Mouse (Mus musculus) midbrain, embryonic 15.5 days (tissue): ENCODE data around the gene Nfkbid. TPM values are rescaled to one million over a fixed set of nuclear protein-coding genes. Genes with fewer than 3 reads are reported as not detected.

Source experiments
- ATAC-seq: fragments of 200-750 bp; cut with Nextera tagmentation; replicated peaks from 2 replicates; pipeline ENCODE4 v1.8.0; 2017; ENCODE audit warnings: moderate TSS enrichment
- H3K27ac ChIP-seq: fragments of 300-500 bp; sonication (generic); 2 replicates; pipeline ENCODE4 v1.5.1; 2015; ENCODE audit warnings: mild to moderate bottlenecking, inconsistent platforms
- H3K27me3 ChIP-seq: fragments of 300-500 bp; sonication (generic); replicated peaks from 2 replicates; pipeline ENCODE4 v1.6.1; 2015; ENCODE audit warnings: inconsistent platforms
- H3K36me3 ChIP-seq: fragments of 300-500 bp; sonication (generic); replicated peaks from 2 replicates; pipeline ENCODE4 v1.6.1; 2015; ENCODE audit warnings: inconsistent platforms
- H3K4me1 ChIP-seq: fragments of 300-500 bp; sonication (generic); 2 replicates; pipeline ENCODE4 v1.6.1; 2015; ENCODE audit warnings: inconsistent platforms
- H3K4me2 ChIP-seq: fragments of 300-500 bp; sonication (generic); 2 replicates; pipeline ENCODE4 v1.6.1; 2015; ENCODE audit warnings: inconsistent platforms, mild to moderate bottlenecking, moderate library complexity
- H3K4me3 ChIP-seq: fragments of 300-500 bp; sonication (generic); 2 replicates; pipeline ENCODE4 v1.5.1; 2015; ENCODE audit warnings: mild to moderate bottlenecking, inconsistent platforms
- H3K9ac ChIP-seq: fragments of 300-500 bp; sonication (generic); 2 replicates; pipeline ENCODE4 v1.6.1; 2015; ENCODE audit warnings: mild to moderate bottlenecking, inconsistent platforms
- H3K9me3 ChIP-seq: fragments of 300-500 bp; sonication (generic); 2 replicates; pipeline ENCODE4 v1.6.1; 2016; ENCODE audit warnings: inconsistent platforms
- WGBS: fragments of 180-500 bp; shearing (Covaris S2); methylation state at CpG from one replicate; pipeline ENCODE4 v1.1.7; 2015; ENCODE audit warnings: mixed read lengths; 5-methylcytosine and 5-hydroxymethylcytosine counted together
- polyA plus RNA-seq: library from polyadenylated mRNA; unstranded; fragments of >200 nt; fragmentation: Nextera tagmentation; extraction: Ambion mirVana; gene quantifications from 2 replicates; pipeline ENCODE4 v1.2.1, GENCODE M21; 2015

Gene Nfkbid
- polyA plus RNA-seq, 1 experiment from 2014 or later, result 2.8 TPM

DNA sequence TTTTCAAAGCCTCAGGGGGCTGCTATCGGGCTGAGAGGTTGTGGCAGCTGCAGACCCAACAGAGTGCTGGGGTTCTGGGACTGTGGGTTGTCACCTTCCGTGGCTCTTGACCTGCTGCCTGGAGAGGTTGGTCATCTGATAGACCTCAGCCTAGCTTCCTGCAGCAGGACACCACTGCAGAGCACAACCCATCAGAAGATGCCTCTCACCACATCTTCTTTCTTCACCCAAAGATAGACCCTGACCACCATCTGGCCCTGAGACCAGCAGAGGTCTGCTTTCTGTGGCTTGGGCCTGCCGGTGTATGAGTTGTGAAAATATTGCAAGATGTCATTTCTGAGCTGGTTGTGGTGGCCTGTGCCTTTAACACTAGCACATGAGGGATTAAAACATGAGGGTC, 10.5 kb upstream of the Nfkbid start:
- Histone ChIP-seq H3K9me3 (no peaks in the 10 kb centered on the region), H3K9ac (no peak overlapping the region), H3K4me1 (no peaks in the 10 kb centered on the region), H3K36me3 (no peaks in the 10 kb centered on the region), H3K4me3 (no peak overlapping the region), H3K27ac (no peak overlapping the region), H3K27me3 (no peaks in the 10 kb centered on the region; the same call in 1 of the 2 replicates), H3K4me2 (no peak overlapping the region)
- ATAC-seq, result no peak
- WGBS, result 78% methylated on average over 3 of the region's 3 CpGs

DNA sequence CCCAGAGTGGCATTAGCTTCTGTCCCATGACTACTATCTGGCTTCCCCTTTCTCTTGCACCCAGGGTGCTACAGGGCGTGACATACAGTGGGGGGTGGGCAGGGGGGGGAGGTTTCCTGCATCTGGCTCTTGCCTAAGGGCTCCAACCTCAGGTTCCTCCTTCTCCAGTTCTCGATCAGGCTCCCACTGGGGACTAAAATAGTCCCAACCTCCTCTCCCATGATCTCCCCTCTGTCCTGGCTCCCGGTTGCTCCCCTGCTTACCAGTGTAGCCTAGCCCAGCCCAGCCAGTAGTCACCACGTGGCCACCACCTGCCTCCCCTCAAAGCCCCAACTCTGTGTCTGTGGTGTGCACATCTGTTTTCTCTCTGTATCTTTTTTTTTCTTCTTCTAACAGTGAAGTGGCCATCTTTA, 8.8 kb upstream of the Nfkbid start:
- Histone ChIP-seq H3K9ac (no peak overlapping the region), H3K4me2 (no peak overlapping the region), H3K36me3 (no peaks in the 10 kb centered on the region), H3K9me3 (no peaks in the 10 kb centered on the region), H3K27me3 (no peaks in the 10 kb centered on the region; the same call in 1 of the 2 replicates), H3K4me3 (no peak overlapping the region), H3K4me1 (no peaks in the 10 kb centered on the region), H3K27ac (no peak overlapping the region)
- WGBS, result 63% methylated on average over 4 of the region's 4 CpGs
- ATAC-seq, result no peak

DNA sequence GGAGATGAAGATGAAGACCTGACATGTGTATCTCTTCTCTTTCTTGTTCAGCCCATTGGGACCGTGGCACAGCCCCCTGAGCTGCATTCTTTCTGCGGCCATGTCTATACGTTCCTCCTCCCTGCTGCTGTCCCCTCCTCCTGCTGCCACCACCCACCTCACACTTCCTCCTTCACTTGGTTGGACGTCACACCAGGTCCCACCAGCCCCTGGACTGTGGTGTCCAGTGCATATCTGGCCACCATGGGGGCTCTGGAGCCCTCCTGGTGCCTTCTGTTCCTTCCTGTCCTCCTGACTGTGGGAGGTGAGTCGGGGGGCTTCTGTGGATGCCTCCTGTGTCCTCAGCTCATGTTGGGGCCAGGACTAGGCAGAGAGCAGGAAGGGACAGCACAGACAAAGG, 7.9 kb upstream of the Nfkbid start, which contains the start of gene Tyrobp:
Gene Tyrobp, plus strand, starts transcription at position 165 of the 400 bp plus-strand sequence.
- Histone ChIP-seq H3K27ac (no peak within 1 kb of the TSS), H3K4me2 (no peak within 1 kb of the TSS), H3K9me3 (no peaks in the 10 kb centered on the region), H3K36me3 (no peaks in the 10 kb centered on the region), H3K27me3 (no peaks in the 10 kb centered on the region; the same call in 1 of the 2 replicates), H3K4me1 (no peaks in the 10 kb centered on the region), H3K9ac (no peak within 1 kb of the TSS), H3K4me3 (no peak within 1 kb of the TSS)
- WGBS, result 74% methylated on average over 5 of the region's 5 CpGs
- ATAC-seq, result no peak

DNA sequence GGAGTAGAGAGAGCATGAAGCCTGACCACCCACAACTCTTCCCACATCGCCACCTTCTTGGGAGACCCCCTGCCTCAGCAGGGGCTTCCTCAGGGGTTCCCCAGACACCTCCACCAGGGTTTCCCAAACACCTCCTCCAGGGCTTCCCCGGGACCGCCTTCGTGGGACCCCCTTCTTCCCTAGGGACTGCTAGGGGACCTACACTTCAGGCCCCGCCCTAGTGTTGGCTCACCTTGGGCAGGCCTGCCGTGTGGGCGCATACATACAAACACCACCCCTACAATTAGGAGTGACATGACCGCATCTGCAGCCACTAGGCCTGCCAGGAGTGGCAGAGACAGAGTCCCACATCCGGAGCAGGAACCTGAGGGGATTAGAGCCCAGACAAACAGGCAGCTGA, 3.7 kb upstream of the Nfkbid start:
- Histone ChIP-seq H3K36me3 (no peaks in the 10 kb centered on the region), H3K27ac (no peak overlapping the region), H3K27me3 (no peaks in the 10 kb centered on the region), H3K4me2 (no peak overlapping the region), H3K9ac (no peak overlapping the region), H3K9me3 (no peaks in the 10 kb centered on the region), H3K4me1 (peaks cover 11% of the 10 kb centered on the region), H3K4me3 (no peak overlapping the region)
- WGBS, result 81% methylated on average over 9 of the region's 9 CpGs
- no peak for ATAC-seq

DNA sequence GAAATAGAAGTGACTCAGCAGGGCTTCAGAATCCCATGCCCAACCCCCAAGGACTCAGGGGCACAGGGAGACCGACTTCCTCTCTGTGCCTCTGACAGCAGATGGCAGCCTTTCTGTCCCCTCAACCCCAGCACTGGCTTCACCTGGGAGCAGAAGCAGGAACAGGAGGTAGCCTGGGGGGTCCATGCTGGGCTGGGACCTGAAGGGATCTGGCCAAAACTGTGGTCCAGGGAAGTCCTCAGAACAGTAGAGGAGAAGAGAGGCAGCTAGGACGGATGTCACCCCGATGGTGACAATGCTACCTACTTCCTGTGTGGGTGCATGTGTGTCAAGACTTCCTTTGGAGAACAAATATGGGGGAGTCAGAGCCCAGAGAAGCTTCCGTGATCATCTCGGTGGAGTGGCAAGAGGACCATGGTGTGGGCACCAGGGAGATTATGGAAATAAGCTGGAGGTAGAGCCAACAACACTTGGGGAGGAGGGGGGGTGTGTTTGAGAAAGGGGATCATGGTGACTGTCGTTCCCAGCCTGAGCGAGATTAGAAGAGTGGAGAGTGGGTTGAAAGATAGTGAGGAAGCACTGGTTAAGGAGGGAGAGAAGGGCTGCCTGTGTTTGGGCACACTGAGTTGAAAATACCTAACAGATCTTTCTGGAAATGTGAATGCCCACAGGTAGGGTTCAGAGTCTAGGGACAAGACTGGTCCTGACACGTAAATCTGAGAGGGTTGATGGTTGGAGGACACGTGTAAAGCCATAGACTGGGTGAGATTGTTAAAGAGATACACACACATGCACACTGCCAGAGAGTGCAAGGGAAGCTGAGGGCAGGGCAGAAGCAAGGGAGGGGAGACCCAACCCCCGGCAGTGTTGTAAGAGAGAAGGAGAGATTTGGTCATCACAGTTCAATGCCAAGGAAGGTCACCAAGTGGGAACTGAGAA, 1.7 kb upstream of the Nfkbid start, which contains the start of gene Hcst:
Gene Hcst, minus strand, starts transcription at position 294 of the 939 bp plus-strand sequence.
- ATAC-seq, result no peak
- 75% methylated on average over 10 of the region's 10 CpGs for WGBS
- Histone ChIP-seq H3K9me3 (no peaks in the 10 kb centered on the region), H3K9ac (no peak within 1 kb of the TSS), H3K27ac (no peak within 1 kb of the TSS), H3K36me3 (no peaks in the 10 kb centered on the region), H3K4me2 (no peak within 1 kb of the TSS), H3K4me1 (peaks cover 18% of the 10 kb centered on the region), H3K27me3 (no peaks in the 10 kb centered on the region), H3K4me3 (no peak within 1 kb of the TSS)

DNA sequence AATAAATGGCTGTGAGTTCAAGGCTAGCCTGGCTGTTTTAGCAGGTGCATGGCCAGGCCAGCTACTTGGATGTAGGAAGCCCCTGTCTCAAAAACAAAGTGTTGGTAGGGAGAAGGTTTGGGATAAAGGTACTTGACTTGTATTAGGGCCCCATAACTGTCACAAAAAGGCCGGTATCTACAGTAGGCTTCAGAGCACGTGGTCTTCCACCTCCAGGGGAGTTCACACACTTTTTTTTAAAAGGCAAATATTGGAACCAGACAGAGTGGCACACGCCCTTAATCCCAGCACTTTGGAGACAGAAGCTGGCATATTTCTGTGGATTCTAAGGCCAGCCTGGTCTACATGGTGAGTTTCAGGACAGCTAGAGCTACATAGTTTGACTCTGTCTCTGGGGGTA, 859 bp upstream of the Nfkbid start:
- H3K27ac ChIP-seq, result no peak overlapping the region
- 90% methylated on average over 3 of the region's 3 CpGs for WGBS
- no peak for ATAC-seq
- no peaks in the 10 kb centered on the region for H3K9me3 ChIP-seq
- H3K4me3 ChIP-seq, result no peak overlapping the region
- H3K4me1 ChIP-seq, result peaks cover 18% of the 10 kb centered on the region
- 0 out of 2 replicates have a peak overlapping the region, but pooled peaks have one; percentile 95 for H3K4me2 ChIP-seq
- H3K36me3 ChIP-seq, result no peaks in the 10 kb centered on the region
- H3K27me3 ChIP-seq, result no peaks in the 10 kb centered on the region
- no peak overlapping the region for H3K9ac ChIP-seq

DNA sequence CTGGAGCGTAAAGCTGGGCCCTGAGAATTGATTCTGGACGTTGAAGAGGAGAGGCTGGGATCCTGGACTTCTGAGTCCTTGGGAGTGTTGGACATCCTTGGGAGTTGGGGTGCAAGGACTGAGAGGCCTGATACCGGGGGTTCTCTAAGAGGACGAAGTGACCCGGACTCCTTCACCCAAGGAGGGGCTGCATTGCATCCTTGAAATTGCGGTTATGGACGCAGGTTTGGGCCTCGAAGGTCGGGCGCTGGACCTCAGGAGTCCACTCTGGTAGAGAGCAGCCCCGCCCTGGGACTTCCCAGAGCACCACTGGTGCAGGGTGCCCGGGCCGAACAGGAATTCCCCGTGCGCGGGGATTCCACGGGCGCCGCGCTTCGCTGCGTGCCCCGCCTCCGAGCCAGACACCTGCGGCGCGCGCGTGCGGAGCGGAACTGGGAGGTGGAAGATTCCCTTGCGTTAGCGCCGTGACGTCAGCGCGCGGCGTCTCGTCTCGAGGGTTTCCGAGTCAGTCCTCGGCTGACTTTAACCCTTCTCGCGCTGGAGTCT, 431 bp downstream of the Nfkbid start:
- H3K36me3 ChIP-seq, result peaks cover 5% of the 10 kb centered on the region; the same call in 1 of the 2 replicates
- H3K4me1 ChIP-seq, result peaks cover 18% of the 10 kb centered on the region
- H3K4me2 ChIP-seq, result peak overlapping the region; percentile 95
- H3K27me3 ChIP-seq, result no peaks in the 10 kb centered on the region
- H3K4me3 ChIP-seq, result peak overlapping the region; percentile 61
- H3K9ac ChIP-seq, result peak overlapping the region; percentile 58
- ATAC-seq, result peak; percentile 90
- H3K27ac ChIP-seq, result peak overlapping the region; percentile 54
- WGBS, result 0% methylated on average over 45 of the region's 45 CpGs
- H3K9me3 ChIP-seq, result no peaks in the 10 kb centered on the region

DNA sequence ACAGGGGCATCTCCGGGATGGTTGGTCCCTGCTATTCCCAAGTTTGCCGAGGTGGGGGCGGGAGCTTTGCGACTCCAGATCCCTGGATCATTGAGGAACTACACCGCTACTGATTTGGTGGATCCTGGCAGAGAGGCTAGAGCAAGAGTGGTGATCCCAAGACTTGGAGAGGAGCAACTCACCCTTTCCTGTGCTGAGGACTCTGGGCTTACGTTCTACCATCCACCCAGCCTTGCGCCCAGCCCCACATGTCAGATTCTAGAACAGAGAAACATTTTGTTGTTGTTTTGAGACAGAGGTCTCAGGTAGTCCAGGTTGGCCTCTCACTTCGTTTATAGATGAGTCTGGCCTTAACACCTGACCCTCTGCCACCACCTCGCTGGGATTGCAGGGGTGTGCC, 1.0 kb downstream of the Nfkbid start:
- H3K9ac ChIP-seq, result peak overlapping the region; percentile 58
- peak overlapping the region; percentile 61 for H3K4me3 ChIP-seq
- no peaks in the 10 kb centered on the region for H3K9me3 ChIP-seq
- peak; percentile 60; the same call in 1 of the 2 replicates for ATAC-seq
- H3K4me1 ChIP-seq, result peaks cover 18% of the 10 kb centered on the region
- no peaks in the 10 kb centered on the region for H3K27me3 ChIP-seq
- peaks cover 5% of the 10 kb centered on the region; the same call in 1 of the 2 replicates for H3K36me3 ChIP-seq
- peak overlapping the region; percentile 54; the same call in 1 of the 2 replicates for H3K27ac ChIP-seq
- WGBS, result 14% methylated on average over 9 of the region's 9 CpGs
- peak overlapping the region; percentile 95 for H3K4me2 ChIP-seq

DNA sequence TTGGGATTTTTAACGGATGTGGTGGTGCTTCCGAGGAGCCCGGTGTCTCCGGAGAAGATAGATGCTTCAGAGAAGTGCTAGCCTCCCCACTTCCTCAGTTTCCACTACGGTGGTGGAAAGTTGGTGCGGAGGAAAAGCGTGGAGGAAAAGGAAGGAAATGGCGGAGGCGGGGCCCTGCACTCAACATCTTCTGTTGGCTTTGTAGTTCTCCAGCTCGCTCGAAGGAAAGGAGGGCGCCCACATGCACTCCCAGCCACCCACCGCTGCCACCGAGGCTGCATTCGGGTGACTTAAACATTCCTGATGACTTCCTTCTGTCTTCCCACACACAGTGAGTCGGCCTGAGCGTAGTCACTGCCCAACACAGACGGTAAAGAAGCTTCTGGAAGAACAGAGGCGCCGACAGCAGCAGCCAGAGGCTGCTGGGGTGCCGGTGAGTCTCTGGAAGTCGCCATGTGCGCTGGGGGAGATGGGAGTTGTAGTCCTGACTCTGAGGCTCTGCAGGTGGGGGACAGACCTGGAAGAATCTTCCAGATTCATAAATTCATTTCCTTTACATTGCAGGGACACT, 1.6 kb downstream of the Nfkbid start:
- peak overlapping the region; percentile 95 for H3K4me2 ChIP-seq
- 55% methylated on average over 23 of the region's 23 CpGs for whole genome bisulfite sequencing
- no peaks in the 10 kb centered on the region for H3K27me3 ChIP-seq
- H3K9ac ChIP-seq, result peak overlapping the region; percentile 58
- H3K9me3 ChIP-seq, result no peaks in the 10 kb centered on the region
- ATAC-seq, result no peak
- H3K4me1 ChIP-seq, result peaks cover 18% of the 10 kb centered on the region
- H3K4me3 ChIP-seq, result peak overlapping the region; percentile 61
- H3K27ac ChIP-seq, result peak overlapping the region; percentile 54
- H3K36me3 ChIP-seq, result peaks cover 5% of the 10 kb centered on the region; the same call in 1 of the 2 replicates

DNA sequence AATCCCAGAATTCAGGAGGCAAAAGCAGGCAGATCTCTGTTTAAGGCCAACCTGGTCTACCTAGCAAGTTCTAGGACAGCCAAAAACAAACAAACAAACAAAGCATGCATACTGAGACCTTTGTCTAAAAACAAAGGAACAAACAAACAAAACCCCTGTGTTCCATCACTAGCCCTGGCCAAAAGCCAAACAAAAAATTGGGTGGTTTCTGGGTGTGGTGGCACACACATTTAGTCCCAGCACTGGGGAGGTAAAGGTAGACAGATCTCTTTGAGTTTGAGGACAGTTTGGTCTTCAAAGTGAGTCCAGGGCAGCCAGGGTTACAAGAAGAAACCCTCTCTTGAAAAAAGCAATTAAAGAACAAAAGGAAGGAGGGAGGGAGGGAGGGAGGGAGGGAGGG, 7.8 kb downstream of the Nfkbid start:
- Histone ChIP-seq H3K4me1 (no peaks in the 10 kb centered on the region), H3K4me2 (no peak overlapping the region), H3K36me3 (peaks cover 11% of the 10 kb centered on the region; the same call in 1 of the 2 replicates), H3K9me3 (no peaks in the 10 kb centered on the region), H3K27me3 (no peaks in the 10 kb centered on the region), H3K4me3 (no peak overlapping the region), H3K9ac (no peak overlapping the region), H3K27ac (no peak overlapping the region)
- ATAC-seq, result no peak

DNA sequence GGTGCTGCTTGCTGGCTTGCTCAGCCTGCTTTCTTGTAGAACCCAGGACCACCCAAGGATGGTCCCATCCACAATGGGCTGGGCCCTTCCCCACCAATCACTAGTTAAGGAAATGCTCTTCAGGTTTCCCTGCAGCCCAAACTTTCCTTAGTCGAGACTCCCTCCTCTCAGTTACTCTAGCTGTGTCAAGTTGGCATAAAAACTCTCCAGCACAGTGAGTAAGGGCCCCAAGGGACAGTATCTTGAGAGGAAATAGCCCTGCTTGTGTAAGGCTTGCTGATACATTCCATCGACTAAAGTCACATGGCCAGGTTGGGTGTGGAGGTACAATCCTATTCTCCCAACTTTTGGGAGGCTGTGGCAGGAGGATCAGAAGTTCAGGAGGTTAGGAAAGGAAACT, 8.7 kb downstream of the Nfkbid start:
- H3K4me3 ChIP-seq, result no peak overlapping the region
- H3K36me3 ChIP-seq, result peaks cover 16% of the 10 kb centered on the region
- H3K4me1 ChIP-seq, result no peaks in the 10 kb centered on the region
- H3K9ac ChIP-seq, result no peak overlapping the region
- H3K27me3 ChIP-seq, result no peaks in the 10 kb centered on the region
- no peaks in the 10 kb centered on the region for H3K9me3 ChIP-seq
- no peak overlapping the region for H3K4me2 ChIP-seq
- WGBS, result 57% methylated on average over 2 of the region's 2 CpGs
- ATAC-seq, result no peak
- H3K27ac ChIP-seq, result no peak overlapping the region

DNA sequence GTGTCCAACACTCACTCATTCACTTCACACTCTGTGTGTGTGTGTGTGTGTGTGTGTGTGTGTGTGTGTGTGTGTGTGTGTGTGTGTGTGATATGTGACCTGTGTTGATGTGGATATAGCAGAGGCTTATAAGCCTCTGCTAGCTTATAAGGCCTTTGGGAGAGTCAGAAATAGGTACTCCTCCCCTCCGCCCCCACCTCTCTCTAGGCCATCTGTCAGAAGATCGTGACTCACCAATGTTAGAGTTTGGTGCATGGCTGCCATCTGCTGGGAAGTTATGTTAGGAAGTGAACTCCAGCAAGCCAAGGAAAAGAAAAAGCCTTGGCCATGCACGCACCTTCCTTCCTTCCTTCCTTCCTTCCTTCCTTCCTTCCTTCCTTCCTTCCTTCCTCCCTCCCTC, 10.3 kb downstream of the Nfkbid start:
- Histone ChIP-seq H3K9me3 (no peaks in the 10 kb centered on the region), H3K4me3 (no peak overlapping the region), H3K4me2 (no peak overlapping the region), H3K9ac (no peak overlapping the region), H3K27ac (no peak overlapping the region), H3K36me3 (peaks cover 24% of the 10 kb centered on the region), H3K27me3 (no peaks in the 10 kb centered on the region), H3K4me1 (no peaks in the 10 kb centered on the region)
- ATAC-seq, result peak; percentile 59
- WGBS, result 13% methylated on average over 3 of the region's 3 CpGs
